Mouse (Mus musculus): ENCODE measurements around the gene Vmn1r85.

- TF ChIP-seq CTCF (IDR thresholded peaks at IDR 0.05; ENCODE audit: low read depth) (no peak), EP300 (IDR thresholded peaks at IDR 0.05; ENCODE audit: low read depth) (no peak)
These were observed 51.9 kb downstream of the Vmn1r85 start for GRCm38 (mm10) chr7:13043120-13043444.
